Mouse (Mus musculus) heart, embryonic 15.5 days (tissue): ENCODE results near the gene Gm3952. TPM values are rescaled to one million over a fixed set of nuclear protein-coding genes. Genes with fewer than 3 reads are reported as not detected.

ENCODE experiments used
- ATAC-seq: fragments of 200-750 bp; cut with Nextera tagmentation; replicated peaks from 2 replicates; pipeline ENCODE4 v1.8.0; 2017; ENCODE audit warnings: low read depth, moderate TSS enrichment; ENCODE audit not compliant: insufficient number of reproducible peaks, insufficient read depth, low FRiP score
- H3K27ac ChIP-seq: fragments of 300-500 bp; sonication (generic); 2 replicates; pipeline ENCODE4 v1.5.1; 2015; ENCODE audit warnings: mild to moderate bottlenecking, inconsistent platforms
- H3K27me3 ChIP-seq: fragments of 300-500 bp; sonication (generic); 2 replicates; pipeline ENCODE4 v1.6.1; 2015; ENCODE audit warnings: inconsistent platforms
- H3K36me3 ChIP-seq: fragments of 300-500 bp; sonication (generic); 2 replicates; pipeline ENCODE4 v1.6.1; 2015; ENCODE audit warnings: mild to moderate bottlenecking, inconsistent platforms
- H3K4me1 ChIP-seq: fragments of 300-500 bp; sonication (generic); replicated peaks from 2 replicates; pipeline ENCODE4 v1.6.1; 2015; ENCODE audit warnings: inconsistent platforms
- H3K4me2 ChIP-seq: fragments of 300-500 bp; sonication (generic); 2 replicates; pipeline ENCODE4 v1.6.1; 2015; ENCODE audit warnings: inconsistent platforms, mild to moderate bottlenecking, moderate library complexity
- H3K4me3 ChIP-seq: fragments of 300-500 bp; sonication (generic); 2 replicates; pipeline ENCODE4 v1.5.1; 2015; ENCODE audit warnings: mild to moderate bottlenecking, inconsistent platforms
- H3K9ac ChIP-seq: fragments of 300-500 bp; sonication (generic); 2 replicates; pipeline ENCODE4 v1.6.1; 2015; ENCODE audit warnings: mild to moderate bottlenecking, inconsistent platforms
- H3K9me3 ChIP-seq: fragments of 300-500 bp; sonication (generic); replicated peaks from 2 replicates; pipeline ENCODE4 v1.6.1; 2016; ENCODE audit warnings: inconsistent platforms
- WGBS: fragments of 180-500 bp; shearing (Covaris S2); methylation state at CpG from one replicate; pipeline ENCODE4 v1.1.7; 2015; ENCODE audit warnings: mixed read lengths; 5-methylcytosine and 5-hydroxymethylcytosine counted together
- polyA plus RNA-seq: library from polyadenylated mRNA; unstranded; fragments of >200 nt; fragmentation: Nextera tagmentation; extraction: Ambion mirVana; gene quantifications from 2 replicates; pipeline ENCODE4 v1.2.1, GENCODE M21; 2015

Gene Gm3952
- polyA plus RNA-seq: not detected in 2 replicates

- H3K4me2 ChIP-seq: no peak within 1 kb of the TSS
- H3K4me1 ChIP-seq: no peaks in the 10 kb centered on the region
- H3K36me3 ChIP-seq: no peaks in the 10 kb centered on the region
- no peak within 1 kb of the TSS for H3K4me3 ChIP-seq
- ATAC-seq: no peak
- H3K27ac ChIP-seq: no peak within 1 kb of the TSS
- WGBS: 81% methylated on average over 1 of the region's 1 CpGs
- H3K27me3 ChIP-seq: no peaks in the 10 kb centered on the region
- no peaks in the 10 kb centered on the region for H3K9me3 ChIP-seq
- H3K9ac ChIP-seq: no peak within 1 kb of the TSS
Measured at GRCm38 (mm10) chr8:128798594-128798993, at the start of gene Gm3952. TSS of gene Gm3952 (minus strand) at chr8:128798694.

GRCm38 (mm10) chr8:128843749-128844148 lies 45.3 kb upstream of the Gm3952 start:
- Histone ChIP-seq H3K27ac (no peak overlapping the region), H3K27me3 (no peaks in the 10 kb centered on the region), H3K4me1 (no peaks in the 10 kb centered on the region), H3K9ac (no peak overlapping the region), H3K4me3 (no peak overlapping the region), H3K36me3 (no peaks in the 10 kb centered on the region), H3K4me2 (no peak overlapping the region), H3K9me3 (no peaks in the 10 kb centered on the region)
- WGBS: 39% methylated on average over 5 of the region's 5 CpGs
- ATAC-seq: no peak

- no peak overlapping the region for H3K4me3 ChIP-seq
- H3K9ac ChIP-seq: no peak overlapping the region
- H3K4me2 ChIP-seq: no peak overlapping the region
- WGBS: 65% methylated on average over 4 of the region's 4 CpGs
- ATAC-seq: no peak
- no peaks in the 10 kb centered on the region for H3K27me3 ChIP-seq
- no peak overlapping the region for H3K27ac ChIP-seq
- no peaks in the 10 kb centered on the region for H3K4me1 ChIP-seq
- no peaks in the 10 kb centered on the region for H3K36me3 ChIP-seq
- no peaks in the 10 kb centered on the region for H3K9me3 ChIP-seq
Measured at GRCm38 (mm10) chr8:128812521-128812920, 14.0 kb upstream of the Gm3952 start.

- H3K36me3 ChIP-seq: peaks cover 37% of the 10 kb centered on the region
- ATAC-seq: no peak
- H3K9ac ChIP-seq: no peak overlapping the region
- 94% methylated on average over 3 of the region's 3 CpGs for WGBS
- H3K27ac ChIP-seq: no peak overlapping the region
- H3K9me3 ChIP-seq: no peaks in the 10 kb centered on the region
- no peaks in the 10 kb centered on the region for H3K27me3 ChIP-seq
- no peak overlapping the region for H3K4me3 ChIP-seq
- H3K4me1 ChIP-seq: no peaks in the 10 kb centered on the region
- H3K4me2 ChIP-seq: no peak overlapping the region
Measured at GRCm38 (mm10) chr8:128735692-128736091, 62.8 kb downstream of the Gm3952 start.

GRCm38 (mm10) chr8:128734118-128734517 lies 64.4 kb downstream of the Gm3952 start:
- no peaks in the 10 kb centered on the region for H3K4me1 ChIP-seq
- peaks cover 48% of the 10 kb centered on the region for H3K36me3 ChIP-seq
- 85% methylated on average over 3 of the region's 3 CpGs for WGBS
- no peak overlapping the region for H3K9ac ChIP-seq
- ATAC-seq: no peak
- no peaks in the 10 kb centered on the region for H3K27me3 ChIP-seq
- no peak overlapping the region for H3K27ac ChIP-seq
- H3K4me2 ChIP-seq: no peak overlapping the region
- H3K4me3 ChIP-seq: no peak overlapping the region
- H3K9me3 ChIP-seq: no peaks in the 10 kb centered on the region

GRCm38 (mm10) chr8:128732254-128732653 lies 66.2 kb downstream of the Gm3952 start:
- WGBS: 89% methylated on average over 2 of the region's 2 CpGs
- Histone ChIP-seq H3K27me3 (no peaks in the 10 kb centered on the region), H3K36me3 (peaks cover 54% of the 10 kb centered on the region), H3K9ac (no peak overlapping the region), H3K27ac (no peak overlapping the region), H3K9me3 (no peaks in the 10 kb centered on the region), H3K4me1 (no peaks in the 10 kb centered on the region), H3K4me3 (no peak overlapping the region), H3K4me2 (no peak overlapping the region)
- ATAC-seq: no peak

- H3K9ac ChIP-seq: no peak overlapping the region
- H3K9me3 ChIP-seq: no peaks in the 10 kb centered on the region
- no peaks in the 10 kb centered on the region for H3K4me1 ChIP-seq
- H3K4me2 ChIP-seq: no peak overlapping the region
- H3K36me3 ChIP-seq: peaks cover 74% of the 10 kb centered on the region
- no peak overlapping the region for H3K27ac ChIP-seq
- WGBS: 93% methylated on average over 1 of the region's 1 CpGs
- H3K4me3 ChIP-seq: no peak overlapping the region
- ATAC-seq: no peak
- H3K27me3 ChIP-seq: no peaks in the 10 kb centered on the region
Measured at GRCm38 (mm10) chr8:128727213-128727612, 71.3 kb downstream of the Gm3952 start.

GRCm38 (mm10) chr8:128724819-128725218 lies 73.7 kb downstream of the Gm3952 start:
- Histone ChIP-seq H3K27ac (no peak overlapping the region), H3K27me3 (no peaks in the 10 kb centered on the region), H3K4me3 (no peak overlapping the region), H3K4me2 (no peak overlapping the region), H3K4me1 (no peaks in the 10 kb centered on the region), H3K9ac (no peak overlapping the region), H3K36me3 (peaks cover 68% of the 10 kb centered on the region), H3K9me3 (no peaks in the 10 kb centered on the region)
- no peak for ATAC-seq
- 58% methylated on average over 1 of the region's 1 CpGs for WGBS

GRCm38 (mm10) chr8:128716184-128716583 lies 82.3 kb downstream of the Gm3952 start:
- Histone ChIP-seq H3K4me3 (no peak overlapping the region), H3K4me1 (no peaks in the 10 kb centered on the region), H3K27me3 (no peaks in the 10 kb centered on the region), H3K27ac (no peak overlapping the region), H3K9ac (no peak overlapping the region), H3K9me3 (no peaks in the 10 kb centered on the region), H3K36me3 (peaks cover 81% of the 10 kb centered on the region), H3K4me2 (no peak overlapping the region)
- ATAC-seq: no peak

GRCm38 (mm10) chr8:128709261-128709660 lies 89.2 kb downstream of the Gm3952 start:
- Histone ChIP-seq H3K36me3 (peaks cover 64% of the 10 kb centered on the region), H3K4me3 (no peak overlapping the region), H3K27ac (no peak overlapping the region), H3K27me3 (no peaks in the 10 kb centered on the region), H3K9ac (no peak overlapping the region), H3K9me3 (no peaks in the 10 kb centered on the region), H3K4me2 (no peak overlapping the region), H3K4me1 (peaks cover 5% of the 10 kb centered on the region)
- no peak for ATAC-seq
- 50% methylated on average over 3 of the region's 3 CpGs for WGBS

- no peaks in the 10 kb centered on the region for H3K27me3 ChIP-seq
- 82% methylated on average over 2 of the region's 2 CpGs for WGBS
- no peak overlapping the region for H3K4me2 ChIP-seq
- H3K9ac ChIP-seq: no peak overlapping the region
- H3K4me3 ChIP-seq: no peak overlapping the region
- H3K27ac ChIP-seq: no peak overlapping the region
- no peaks in the 10 kb centered on the region for H3K9me3 ChIP-seq
- ATAC-seq: no peak
- peaks cover 25% of the 10 kb centered on the region for H3K36me3 ChIP-seq
- H3K4me1 ChIP-seq: peaks cover 16% of the 10 kb centered on the region
Measured at GRCm38 (mm10) chr8:128704836-128705235, 93.7 kb downstream of the Gm3952 start.

GRCm38 (mm10) chr8:128704376-128704775 lies 94.1 kb downstream of the Gm3952 start:
- Histone ChIP-seq H3K9ac (no peak overlapping the region), H3K27ac (no peak overlapping the region), H3K4me3 (no peak overlapping the region), H3K4me1 (peaks cover 17% of the 10 kb centered on the region), H3K4me2 (no peak overlapping the region), H3K36me3 (peaks cover 25% of the 10 kb centered on the region), H3K27me3 (no peaks in the 10 kb centered on the region), H3K9me3 (no peaks in the 10 kb centered on the region)
- no peak for ATAC-seq
- WGBS: 79% methylated on average over 1 of the region's 1 CpGs
